Mouse (Mus musculus) CH12.LX (cell line): ENCODE results near the gene Usp5. TPM values are rescaled to one million over a fixed set of nuclear protein-coding genes. Genes with fewer than 3 reads are reported as not detected.

ENCODE experiments used
- DNase-seq: peaks from one replicate; pipeline ENCODE4 v3.0.0-alpha.2; 2013; ENCODE audit errors: extremely low read depth
- H3K27ac ChIP-seq: 2 replicates; pipeline ENCODE4 v1.5.1; 2012; ENCODE audit warnings: low read depth, mild to moderate bottlenecking, control low read depth, moderate library complexity; ENCODE audit not compliant: insufficient read depth
- H3K27me3 ChIP-seq: replicated peaks from 2 replicates; pipeline ENCODE3; 2012; ENCODE audit warnings: inconsistent platforms
- H3K36me3 ChIP-seq, 2 experiments: replicated peaks in 1 of 2; 2 replicates each; pipeline versions ENCODE3 to v1.6.1; 2012; ENCODE audit warnings: inconsistent platforms in 1 of 2, low read length in 1 of 2, mild to moderate bottlenecking in 1 of 2, mixed read lengths in 1 of 2, moderate library complexity in 1 of 2; ENCODE audit not compliant: control insufficient read depth in 1 of 2, insufficient read depth in 1 of 2
- H3K4me1 ChIP-seq, 2 experiments: 2 replicates each; pipeline ENCODE4 v1.6.1; 2012; ENCODE audit warnings: inconsistent platforms in 1 of 2, moderate library complexity in 1 of 2; ENCODE audit not compliant: insufficient read depth in 2 of 2, control insufficient read depth in 1 of 2
- H3K4me2 ChIP-seq: 2 replicates; pipeline ENCODE4 v1.6.1; 2012; ENCODE audit warnings: low read depth, mild to moderate bottlenecking, control low read depth; ENCODE audit not compliant: poor library complexity, insufficient read depth, severe bottlenecking
- H3K4me3 ChIP-seq, 3 experiments: fragments of 150-350 bp in 1 of 3; sonication (generic) in 1 of 3; replicated peaks in 1 of 3; 2 replicates each; pipeline versions ENCODE3 to v1.5.1; 2011 to 2012; ENCODE audit warnings: low read depth in 2 of 3, low read length in 2 of 3, mild to moderate bottlenecking in 2 of 3, moderate library complexity in 2 of 3, control low read depth in 1 of 3, improper control_type of control experiment in 1 of 3, inconsistent platforms in 1 of 3, mixed read lengths in 1 of 3; ENCODE audit not compliant: poor library complexity in 1 of 3
- H3K79me2 ChIP-seq: replicated peaks from 2 replicates; pipeline ENCODE4 v1.6.1; 2012; ENCODE audit warnings: mild to moderate bottlenecking, moderate library complexity; ENCODE audit not compliant: control insufficient read depth, poor library complexity, insufficient read depth, severe bottlenecking; ENCODE audit errors: extremely low read depth
- H3K9ac ChIP-seq: 2 replicates; pipeline ENCODE4 v1.6.1; 2012; ENCODE audit warnings: low read depth, mild to moderate bottlenecking, control low read depth, moderate library complexity; ENCODE audit not compliant: insufficient read depth
- H3K9me3 ChIP-seq: replicated peaks from 2 replicates; pipeline ENCODE3; 2012; ENCODE audit warnings: low read length, inconsistent platforms, mixed read lengths
- BHLHE40 ChIP-seq: IDR thresholded peaks from 2 replicates; pipeline ENCODE4 v1.6.1; 2011; ENCODE audit warnings: mild to moderate bottlenecking, low read depth, low read length, improper control_type of control experiment
- CTCF ChIP-seq, 2 experiments: IDR thresholded peaks in 1 of 2; conservative IDR thresholded peaks in 1 of 2; 2 replicates each; pipeline ENCODE4 v1.5.1; 2011 to 2012; ENCODE audit warnings: low read depth in 2 of 2, low read length in 2 of 2, improper control_type of control experiment in 1 of 2, inconsistent platforms in 1 of 2, mild to moderate bottlenecking in 1 of 2, moderate library complexity in 1 of 2
- ELF1 ChIP-seq: IDR thresholded peaks from 2 replicates; pipeline ENCODE4 v1.6.1; 2014; ENCODE audit warnings: low read depth, mild to moderate bottlenecking, inconsistent platforms, low read length, improper control_type of control experiment
- ETS1 ChIP-seq: conservative IDR thresholded peaks from 2 replicates; pipeline ENCODE4 v1.6.1; 2012; ENCODE audit warnings: low read depth, mild to moderate bottlenecking, inconsistent platforms, low read length, improper control_type of control experiment, moderate library complexity
- IRF4 ChIP-seq: IDR thresholded peaks from 2 replicates; pipeline ENCODE4 v1.6.1; 2014; ENCODE audit warnings: low read depth, mild to moderate bottlenecking, inconsistent platforms, low read length, improper control_type of control experiment
- JUND ChIP-seq: conservative IDR thresholded peaks from 2 replicates; pipeline ENCODE4 v1.6.1; 2011; ENCODE audit warnings: low read depth, low read length, improper control_type of control experiment
- MAFK ChIP-seq: IDR thresholded peaks from 2 replicates; pipeline ENCODE4 v1.6.1; 2011; ENCODE audit warnings: low read length, improper control_type of control experiment; ENCODE audit not compliant: insufficient replicate concordance
- MAX ChIP-seq: IDR thresholded peaks from 2 replicates; pipeline ENCODE4 v1.6.1; 2011; ENCODE audit warnings: low read length, improper control_type of control experiment
- MYC ChIP-seq: IDR thresholded peaks from 2 replicates; pipeline ENCODE4 v1.6.1; 2011; ENCODE audit warnings: low read depth, mild to moderate bottlenecking, improper control_type of control experiment, low read length
- NELFE ChIP-seq: IDR thresholded peaks from 2 replicates; pipeline ENCODE4 v1.6.1; 2011; ENCODE audit warnings: low read depth, low read length, improper control_type of control experiment
- PAX5 ChIP-seq: IDR thresholded peaks from 2 replicates; pipeline ENCODE4 v1.6.1; 2012; ENCODE audit warnings: low read length, inconsistent platforms, mixed read lengths
- POLR2A ChIP-seq: IDR thresholded peaks from 2 replicates; pipeline ENCODE4 v1.6.1; 2011; ENCODE audit warnings: low read depth, mild to moderate bottlenecking, improper control_type of control experiment, low read length
- POLR2AphosphoS2 ChIP-seq: IDR thresholded peaks from 2 replicates; pipeline ENCODE4 v1.6.1; 2011; ENCODE audit warnings: low read depth, low read length, improper control_type of control experiment
- RCOR1 ChIP-seq: conservative IDR thresholded peaks from 2 replicates; pipeline ENCODE4 v1.6.1; 2012; ENCODE audit warnings: low read depth, mild to moderate bottlenecking, inconsistent platforms, low read length, improper control_type of control experiment
- SMC3 ChIP-seq: IDR thresholded peaks from 2 replicates; pipeline ENCODE4 v1.6.1; 2011; ENCODE audit warnings: low read depth, low read length, improper control_type of control experiment
- TCF12 ChIP-seq: IDR thresholded peaks from 2 replicates; pipeline ENCODE4 v1.6.1; 2014; ENCODE audit warnings: low read depth, mild to moderate bottlenecking, inconsistent platforms, low read length, improper control_type of control experiment
- USF1 ChIP-seq: IDR thresholded peaks from 2 replicates; pipeline ENCODE4 v1.6.1; 2014; ENCODE audit warnings: low read depth, mild to moderate bottlenecking, inconsistent platforms, low read length, improper control_type of control experiment
- ZC3H11A ChIP-seq: IDR thresholded peaks from 2 replicates; pipeline ENCODE4 v1.6.1; 2012; ENCODE audit warnings: low read depth, mild to moderate bottlenecking, inconsistent platforms, low read length, improper control_type of control experiment
- ZKSCAN1 ChIP-seq: IDR thresholded peaks from 2 replicates; pipeline ENCODE4 v1.6.1; 2012; ENCODE audit warnings: low read depth, inconsistent platforms, low read length, improper control_type of control experiment, borderline replicate concordance
- dilution Hi-C: fragments of 300-500 bp; cut with MboI; formaldehyde crosslinking; loops from 2 replicates; pipeline ENCODE4 v1.14.3; 2020; ENCODE audit warnings: low sequenced_read_pairs; ENCODE audit not compliant: extremely low pct_unique_long_range_greater_than_20kb, extremely low pct_ligation_motif_present
- in situ Hi-C: fragments of 300-500 bp; cut with MboI; formaldehyde crosslinking; loops from 3 replicates; pipeline ENCODE4 v1.14.3; 2019; ENCODE audit warnings: low sequenced_read_pairs, low pct_ligation_motif_present, low pct_unique_long_range_greater_than_20kb, mixed read lengths
- polyA plus RNA-seq: library from polyadenylated mRNA; unstranded; fragments of >175 nt; gene quantifications from 2 replicates; pipeline ENCODE4 v1.2.1, GENCODE M21; 2012; ENCODE audit warnings: low read depth; ENCODE audit not compliant: insufficient read length
- total RNA-seq, 2 experiments: library from RNA; depleted of rRNA; stranded (reverse); fragments of 300-350 nt in 1 of 2; fragments of >200 nt in 1 of 2; gene quantifications; 2 replicates each; pipeline ENCODE4 v1.2.3; 2012 to 2014

The Usp5 gene
- total and polyA plus RNA-seq, 3 experiments, result 79.8 to 107 (median 103) TPM

DNA sequence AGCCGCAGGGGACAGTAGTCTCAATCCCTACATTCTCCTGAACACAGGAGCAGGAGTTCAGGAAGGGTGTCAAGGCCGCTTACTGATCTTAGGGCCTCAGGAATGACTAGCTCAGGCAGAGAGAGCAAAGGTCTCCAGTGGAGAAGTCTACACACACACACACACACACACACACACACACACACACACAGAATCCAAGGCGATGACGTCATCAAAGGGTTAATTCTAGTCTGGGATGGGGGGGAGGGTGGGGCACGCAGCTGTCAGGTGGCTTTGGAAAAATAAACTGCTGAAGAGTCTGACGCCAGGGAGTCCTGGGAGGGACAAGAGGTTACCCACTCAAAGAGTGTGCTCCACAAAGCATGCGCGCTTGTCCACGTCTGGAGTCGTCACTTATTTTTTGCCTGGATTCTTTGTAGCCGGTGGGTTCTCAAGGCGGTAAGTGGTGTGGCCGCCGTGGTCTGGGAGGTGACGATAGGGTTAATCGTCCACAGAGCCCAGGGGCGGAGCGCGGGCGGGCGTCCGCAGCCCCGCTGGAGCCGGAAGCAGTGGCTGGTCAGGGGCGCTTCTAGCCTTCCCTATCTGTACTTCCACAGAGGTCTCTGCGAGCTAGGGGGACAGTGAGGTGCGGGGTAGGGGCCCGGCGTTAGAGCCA lies 20.8 kb downstream of the Usp5 start, which contains the start of gene Spsb2:
Gene Spsb2, plus strand, starts transcription at position 304 of the 655 bp plus-strand sequence.
- Histone ChIP-seq H3K36me3 (peaks cover 23 to 52% of the 10 kb centered on the region in 2 experiments), H3K9ac (peak within 1 kb of the TSS; percentile 62), H3K4me1 (peaks cover 0 to 46% of the 10 kb centered on the region in 2 experiments; a peak in 2 of 4 replicates), H3K27ac (peak within 1 kb of the TSS; percentile 47), H3K27me3 (no peaks in the 10 kb centered on the region), H3K4me2 (peak within 1 kb of the TSS; percentile 26), H3K79me2 (peaks cover 19% of the 10 kb centered on the region), H3K4me3 (peak within 1 kb of the TSS in 2 of 3 experiments; percentile 30 to 66), H3K9me3 (peaks cover 2% of the 10 kb centered on the region)
- in situ Hi-C loops, result no loop called here
- dilution Hi-C loops, result no loop called here
- DNase-seq, result no peak
- TF ChIP-seq ELF1 (peak; percentile 48), TCF12 (0 out of 2 replicates have a peak, but pooled peaks have one; percentile 11), SMC3 (no peak)

GRCm38 (mm10) chr6:124807986-124808357 lies 21.3 kb downstream of the Usp5 start:
- in situ Hi-C loops, result no loop called here
- no peak for TF ChIP-seq JUND
- TF ChIP-seq, all 38 proteins: peak for 0
- peak overlapping the region; percentile 17; the same call in 1 of the 2 replicates for H3K4me2 ChIP-seq
- no peaks in the 10 kb centered on the region for H3K27me3 ChIP-seq
- peaks cover 23 to 52% of the 10 kb centered on the region in 2 experiments for H3K36me3 ChIP-seq
- H3K27ac ChIP-seq, result no peak overlapping the region
- peaks cover 4% of the 10 kb centered on the region for H3K9me3 ChIP-seq
- dilution Hi-C loops, result no loop called here
- peaks cover 0 to 46% of the 10 kb centered on the region in 2 experiments; a peak in 2 of 4 replicates for H3K4me1 ChIP-seq
- peaks cover 14% of the 10 kb centered on the region for H3K79me2 ChIP-seq
- H3K9ac ChIP-seq, result no peak overlapping the region
- no peak overlapping the region for H3K4me3 ChIP-seq
- DNase-seq, result no peak

GRCm38 (mm10) chr6:124807366-124807765 lies 21.9 kb downstream of the Usp5 start:
- in situ Hi-C loops, result no loop called here
- H3K9me3 ChIP-seq, result peaks cover 4% of the 10 kb centered on the region
- peaks cover 23 to 48% of the 10 kb centered on the region in 2 experiments for H3K36me3 ChIP-seq
- H3K4me1 ChIP-seq, result peaks cover 3 to 45% of the 10 kb centered on the region in 2 experiments; a peak in 2 of 4 replicates
- no peak for DNase-seq
- dilution Hi-C loops, result no loop called here
- H3K9ac ChIP-seq, result no peak overlapping the region
- no peak overlapping the region for H3K4me2 ChIP-seq
- H3K79me2 ChIP-seq, result peaks cover 8% of the 10 kb centered on the region; the same call in 1 of the 2 replicates
- TF ChIP-seq PAX5, result no peak
- TF ChIP-seq MAFK, result no peak
- no peak for TF ChIP-seq TCF12
- TF ChIP-seq MYC, result no peak
- no peak for TF ChIP-seq ELF1
- TF ChIP-seq POLR2A, result no peak
- no peak for TF ChIP-seq ZKSCAN1
- no peak for TF ChIP-seq USF1
- no peak for TF ChIP-seq NELFE
- TF ChIP-seq RCOR1, result no peak
- no peak for TF ChIP-seq ETS1
- TF ChIP-seq MAX, result no peak
- no peak for TF ChIP-seq CTCF (conservative IDR thresholded peaks at IDR 0.05 in 1 of 2, IDR thresholded peaks at IDR 0.05 in 1 of 2; ENCODE audit: low read depth in 2 of 2, low read length in 2 of 2)
- no peak for TF ChIP-seq BHLHE40
- no peak for TF ChIP-seq IRF4
- no peak for TF ChIP-seq ZC3H11A
- no peak for TF ChIP-seq POLR2AphosphoS2
- TF ChIP-seq, all 38 proteins: peak for 0
- no peak overlapping the region for H3K27ac ChIP-seq
- H3K4me3 ChIP-seq, result no peak overlapping the region
- H3K27me3 ChIP-seq, result no peaks in the 10 kb centered on the region
